Mouse (Mus musculus) retina, adult 2 months (tissue): ENCODE measurements around the gene H2-Ke6.
A peak's percentile ranks its signal among the peaks of the same experiment; 100 is the strongest.
"Not testable (repeated sequence)": the region's sequence is repeated elsewhere in the genome, so short reads cannot be mapped to it uniquely, and the experiment has no call there.

Source experiments
- DNase-seq: peaks from one replicate; pipeline ENCODE4 v3.0.0-alpha.2; 2012; ENCODE audit warnings: low read depth, low spot score

Gene H2-Ke6

DNA sequence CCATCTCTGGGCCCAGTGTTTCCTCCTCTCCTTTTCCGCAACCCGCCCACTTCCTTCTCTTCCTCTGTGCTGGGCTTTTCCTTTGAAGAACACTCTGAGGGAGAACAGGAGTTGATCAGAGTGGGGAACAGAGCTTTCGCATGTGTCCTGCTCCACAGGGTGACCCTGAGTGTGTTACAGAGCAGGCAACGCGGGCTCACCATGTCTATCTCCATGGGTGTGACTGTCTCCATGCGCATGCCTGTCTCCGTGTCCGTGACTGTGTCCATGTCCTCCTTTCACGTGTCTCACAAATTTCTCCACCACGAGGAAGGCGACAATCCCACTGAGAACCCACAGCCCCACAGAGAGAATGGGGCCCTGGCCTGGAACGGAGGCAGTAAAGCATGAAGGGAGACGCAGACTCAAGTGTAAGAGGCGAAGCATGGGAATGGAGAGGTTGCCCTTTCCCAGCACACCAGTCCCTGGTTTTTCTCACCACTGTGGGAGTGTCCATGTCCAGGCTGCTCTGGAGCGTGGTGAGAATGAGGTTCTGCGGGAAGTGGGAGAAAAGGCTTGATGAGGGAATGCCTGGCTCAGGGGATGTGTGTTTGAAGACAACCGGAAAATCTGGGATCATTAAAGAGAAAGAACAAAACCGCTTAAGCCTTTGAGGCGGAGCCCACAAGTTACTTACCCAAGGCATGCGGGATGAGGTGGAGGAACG is 2.2 kb upstream of the H2-Ke6 start:
- no peak for DNase-seq

DNA sequence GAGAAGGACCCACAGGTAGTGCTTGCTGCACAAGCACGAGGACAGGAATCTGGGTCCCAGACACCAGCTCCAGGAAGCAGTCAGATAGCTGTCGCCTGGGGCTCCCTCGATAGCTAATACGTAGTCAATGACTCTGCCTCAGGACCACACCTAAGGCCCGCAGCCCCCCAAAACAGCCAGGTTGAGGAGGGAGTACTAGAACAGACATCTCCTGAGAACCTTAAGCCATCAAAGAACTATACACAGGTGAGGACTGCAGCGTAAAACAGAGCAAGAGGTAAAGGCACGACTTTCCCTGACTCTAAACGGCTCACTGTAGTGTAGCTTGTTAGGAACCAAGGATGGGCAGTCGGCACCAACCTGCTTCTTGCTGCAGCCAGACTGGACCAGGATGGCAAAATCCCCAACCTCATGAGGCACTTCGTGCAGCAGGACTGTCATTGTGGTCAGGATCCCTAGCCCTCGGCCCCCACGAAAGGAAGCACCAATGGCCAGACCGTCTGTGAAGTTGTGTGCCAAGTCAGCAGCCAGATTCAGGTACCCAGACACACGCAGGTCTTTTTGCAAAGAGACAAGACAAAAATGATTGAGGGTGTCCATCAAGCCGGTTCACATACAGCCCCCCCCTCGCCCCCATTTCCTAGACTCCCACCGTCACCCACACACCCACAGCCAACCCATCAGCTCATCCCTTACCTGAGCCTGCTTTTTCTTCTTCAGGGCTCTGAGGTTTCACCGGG is 1.5 kb upstream of the H2-Ke6 start:
- no peak for DNase-seq

DNA sequence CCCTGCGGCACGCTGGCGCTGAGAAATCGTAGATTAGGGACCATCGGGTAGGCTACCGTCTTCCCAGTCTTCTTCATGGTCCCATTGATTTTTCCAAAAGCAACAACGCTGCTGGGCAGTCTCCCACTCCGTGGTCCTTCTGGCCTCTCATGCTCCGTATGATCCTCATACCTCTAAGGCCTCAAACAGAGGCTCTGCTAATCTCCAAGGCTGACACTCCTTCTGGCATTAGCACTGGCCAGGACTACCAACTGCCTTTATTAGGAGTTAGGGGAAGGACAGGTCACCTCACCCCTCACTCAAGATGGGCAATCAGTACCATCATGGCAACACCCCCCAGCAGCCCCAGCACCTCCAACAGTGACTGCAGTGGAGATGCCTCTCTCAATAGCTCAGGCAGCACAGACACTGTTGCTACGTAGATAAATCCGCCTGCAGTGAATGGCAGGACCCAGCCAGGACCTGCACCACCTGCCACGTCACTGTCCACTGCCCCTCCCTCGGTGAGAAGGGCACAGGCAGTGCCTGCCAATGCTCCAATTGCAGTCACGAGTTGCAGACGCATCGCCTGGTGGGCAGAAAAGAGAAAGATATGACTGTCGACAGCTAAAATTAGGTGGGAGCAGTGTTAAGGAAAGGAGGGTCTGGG is 765 bp upstream of the H2-Ke6 start:
- DNase-seq, result no peak

DNA sequence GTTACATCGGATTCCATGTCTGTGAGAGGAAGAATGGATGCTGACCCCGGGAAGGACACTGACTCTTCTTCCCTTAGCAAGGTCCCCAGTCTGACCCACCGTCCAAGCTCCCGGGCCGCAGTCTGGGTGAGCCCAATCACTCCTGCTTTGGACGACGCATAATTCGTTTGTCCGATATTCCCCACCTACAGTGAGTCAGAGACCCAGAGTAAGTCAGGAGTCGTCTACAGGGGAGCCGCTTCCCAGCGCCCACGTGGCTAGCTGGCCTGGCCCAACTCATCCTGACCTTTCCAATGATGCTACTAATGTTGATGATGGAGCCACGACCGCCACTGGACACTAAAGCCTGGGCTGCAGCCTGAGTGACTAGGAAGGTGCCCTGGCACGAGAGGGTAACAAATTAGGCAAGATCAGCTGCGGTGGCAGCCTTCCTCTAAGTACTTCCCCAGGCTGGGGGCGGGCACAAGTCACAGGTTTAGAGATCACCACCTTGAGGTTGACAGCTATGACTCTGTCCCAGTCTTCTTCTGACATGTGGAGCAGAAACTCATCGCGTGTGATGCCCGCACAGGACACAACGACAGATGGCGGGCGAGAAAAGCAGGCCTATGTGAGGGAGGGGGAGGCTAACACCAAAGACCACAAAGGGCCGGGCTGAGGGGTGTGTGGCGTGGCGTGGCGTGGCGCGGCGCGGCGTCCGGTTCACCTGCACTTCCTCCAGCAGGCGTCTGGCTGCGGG is 774 bp downstream of the H2-Ke6 start:
- DNase-seq, result no peak

DNA sequence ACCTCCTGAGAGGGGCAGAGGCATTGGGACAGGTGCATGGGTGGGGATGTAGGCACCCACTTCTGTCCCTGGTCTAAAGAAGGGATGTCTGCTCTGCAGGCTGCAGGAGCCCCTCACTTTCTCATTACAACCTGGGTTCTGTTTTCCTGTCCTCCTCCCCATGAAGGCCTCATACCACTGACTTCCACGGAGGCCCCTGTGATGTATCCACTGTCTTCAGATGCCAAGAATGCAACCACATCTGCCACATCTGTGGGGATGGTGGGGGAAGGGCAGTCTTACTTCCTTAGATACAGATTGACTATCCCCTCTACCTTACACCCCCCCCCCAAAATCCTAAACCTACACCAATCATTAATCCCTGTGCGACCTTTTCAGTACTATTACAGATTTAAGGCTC is 1.6 kb downstream of the H2-Ke6 start:
- DNase-seq, result no peak

DNA sequence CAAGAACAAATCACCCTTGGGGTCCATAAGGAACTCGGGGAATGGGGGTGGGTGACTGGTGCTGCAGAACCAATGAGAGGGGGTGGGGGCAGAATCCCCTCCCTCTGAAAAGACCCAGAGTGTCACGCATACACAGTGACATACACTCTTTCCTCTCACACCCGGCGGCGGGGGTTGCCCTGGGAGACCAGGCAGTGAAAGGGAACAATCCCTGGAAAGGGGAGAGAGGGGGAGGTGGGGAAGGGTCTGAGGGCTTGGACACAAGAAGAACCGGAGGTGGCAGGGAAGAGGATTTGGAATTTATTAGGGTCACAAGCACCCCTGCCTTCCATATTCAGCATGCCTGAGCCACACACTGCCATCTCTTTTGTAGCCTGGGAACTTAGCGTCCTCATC is 2.1 kb downstream of the H2-Ke6 start:
- no peak for DNase-seq

DNA sequence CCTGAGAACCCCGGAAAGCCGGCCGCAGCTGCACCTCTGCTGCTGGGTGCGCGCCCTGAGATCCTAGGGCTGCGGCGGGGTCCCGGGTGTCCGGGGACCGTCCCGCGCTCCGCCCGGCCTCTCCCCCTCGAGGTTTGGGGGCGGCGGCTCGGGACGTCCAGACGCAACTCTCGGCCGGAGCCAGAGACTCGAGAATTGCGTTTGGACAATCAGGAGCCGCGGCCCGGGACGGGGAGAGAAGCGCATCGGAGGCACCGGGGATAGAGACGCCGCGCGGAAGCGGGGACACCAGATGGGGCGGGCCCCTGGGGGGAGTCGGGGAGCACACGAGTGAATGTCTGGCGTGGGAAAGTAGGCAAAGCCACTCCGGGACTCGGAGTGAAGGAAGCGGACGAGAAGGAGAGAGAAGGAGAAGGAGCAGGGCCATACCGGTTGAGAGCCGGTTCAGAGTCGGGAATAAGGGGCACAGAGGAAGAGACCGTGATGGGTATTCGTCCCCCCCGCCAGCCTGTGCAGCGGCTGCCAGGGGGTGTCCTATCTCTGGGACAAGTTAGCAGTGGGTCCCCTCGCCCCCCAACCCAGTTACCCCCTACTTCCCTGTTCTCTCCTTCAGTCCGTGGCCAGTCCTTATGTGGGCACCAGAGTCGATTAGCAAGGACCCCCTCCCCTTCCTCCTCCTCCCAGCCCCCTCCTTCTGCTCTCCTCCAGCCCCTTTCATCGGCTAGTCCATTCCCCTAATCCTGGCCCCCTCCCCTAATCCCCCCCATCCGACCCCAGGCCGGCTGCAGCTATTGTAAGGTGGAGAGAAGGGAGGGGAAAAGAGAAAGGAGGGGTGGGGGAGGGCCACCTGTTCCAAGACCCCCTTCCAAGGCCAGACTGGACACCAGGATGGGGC is 2.8 kb downstream of the H2-Ke6 start:
- DNase-seq, result no peak

DNA sequence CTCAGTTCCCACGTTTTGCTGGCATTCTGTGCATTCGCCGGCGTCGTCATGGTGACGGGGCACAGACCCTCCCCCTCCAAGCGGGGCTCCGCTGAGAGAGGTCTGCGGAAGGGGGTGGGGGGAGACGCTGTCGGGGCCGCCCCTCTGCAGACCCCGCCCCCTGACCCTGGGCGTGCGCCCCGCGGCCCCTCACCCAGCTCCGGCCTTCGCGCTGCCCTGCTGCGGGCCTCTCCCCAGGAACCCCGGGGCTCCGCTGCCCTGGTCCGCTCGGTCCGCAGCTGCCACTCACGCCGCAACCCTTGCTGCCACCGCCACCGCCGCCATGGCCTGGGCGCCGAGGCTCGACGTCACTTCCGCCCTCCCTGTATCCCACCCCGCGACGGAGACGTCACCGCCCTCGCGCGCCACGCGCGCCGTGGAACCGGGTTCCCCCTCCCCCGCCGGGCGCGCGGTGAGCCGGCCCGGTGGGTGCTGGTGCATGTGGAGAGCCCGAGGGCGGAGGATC is 3.5 kb downstream of the H2-Ke6 start, which contains the start of gene Ring1:
Gene Ring1 (minus strand): TSS at position 364 of the 505 bp plus-strand sequence.
- peak; percentile 79 for DNase-seq

DNA sequence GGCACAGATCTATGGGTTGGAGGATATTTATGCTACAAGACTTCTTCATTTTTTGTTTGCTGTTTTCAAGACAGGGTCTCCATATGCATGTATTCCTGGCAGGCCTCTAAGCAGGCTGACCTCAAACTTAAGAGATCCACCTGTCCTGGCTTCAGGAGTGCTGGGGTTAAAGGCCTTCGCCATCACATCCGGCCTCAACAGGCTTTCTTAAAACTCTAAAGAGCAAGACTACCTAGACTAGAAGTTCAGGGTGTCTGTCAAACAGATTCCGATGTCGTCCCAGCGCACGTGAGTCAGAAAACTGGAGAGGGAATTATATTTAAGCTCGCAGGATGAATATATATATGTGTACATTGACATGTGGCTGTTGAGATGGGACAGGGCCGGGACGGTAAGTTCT is 4.2 kb downstream of the H2-Ke6 start:
- DNase-seq, result no peak

DNA sequence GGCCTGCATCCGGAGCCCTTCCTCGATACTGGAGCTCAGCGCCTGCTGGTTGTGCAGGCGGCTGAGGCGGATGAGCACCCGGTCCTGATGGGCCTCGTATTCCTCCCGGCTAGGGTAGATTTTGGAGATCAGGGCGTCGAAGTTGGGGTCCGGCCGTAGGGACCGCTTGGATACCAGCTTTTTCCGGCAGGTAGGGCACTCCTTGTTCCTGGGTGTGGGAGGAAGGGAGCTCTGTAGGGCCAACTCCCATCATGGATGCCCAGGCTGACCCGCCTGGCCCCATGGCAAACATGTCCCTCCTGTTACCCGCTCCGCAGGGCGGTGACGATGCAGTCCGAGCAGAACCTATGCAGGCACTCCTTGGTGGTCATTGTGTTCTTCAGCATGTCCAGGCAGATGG is 4.9 kb downstream of the H2-Ke6 start:
- DNase-seq, result no peak

DNA sequence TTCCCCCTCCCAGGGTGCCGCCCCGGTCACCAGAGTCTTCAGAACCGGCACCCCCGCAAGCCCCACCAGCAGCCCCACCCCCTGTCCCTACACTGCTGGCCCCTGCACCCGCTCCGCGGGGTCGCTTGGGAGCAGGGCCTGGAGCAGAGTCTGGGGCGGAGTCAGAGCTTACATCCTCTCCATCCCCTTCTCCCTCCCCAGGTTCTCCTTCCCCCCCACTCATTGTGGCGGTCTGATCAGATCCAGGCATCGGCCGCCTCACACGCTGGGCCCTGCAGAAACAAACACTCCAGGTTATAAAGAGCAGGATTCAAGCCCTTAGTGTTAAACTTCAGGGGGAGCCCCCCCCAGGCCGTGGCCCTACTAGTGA is 5.5 kb downstream of the H2-Ke6 start:
- DNase-seq, result no peak

DNA sequence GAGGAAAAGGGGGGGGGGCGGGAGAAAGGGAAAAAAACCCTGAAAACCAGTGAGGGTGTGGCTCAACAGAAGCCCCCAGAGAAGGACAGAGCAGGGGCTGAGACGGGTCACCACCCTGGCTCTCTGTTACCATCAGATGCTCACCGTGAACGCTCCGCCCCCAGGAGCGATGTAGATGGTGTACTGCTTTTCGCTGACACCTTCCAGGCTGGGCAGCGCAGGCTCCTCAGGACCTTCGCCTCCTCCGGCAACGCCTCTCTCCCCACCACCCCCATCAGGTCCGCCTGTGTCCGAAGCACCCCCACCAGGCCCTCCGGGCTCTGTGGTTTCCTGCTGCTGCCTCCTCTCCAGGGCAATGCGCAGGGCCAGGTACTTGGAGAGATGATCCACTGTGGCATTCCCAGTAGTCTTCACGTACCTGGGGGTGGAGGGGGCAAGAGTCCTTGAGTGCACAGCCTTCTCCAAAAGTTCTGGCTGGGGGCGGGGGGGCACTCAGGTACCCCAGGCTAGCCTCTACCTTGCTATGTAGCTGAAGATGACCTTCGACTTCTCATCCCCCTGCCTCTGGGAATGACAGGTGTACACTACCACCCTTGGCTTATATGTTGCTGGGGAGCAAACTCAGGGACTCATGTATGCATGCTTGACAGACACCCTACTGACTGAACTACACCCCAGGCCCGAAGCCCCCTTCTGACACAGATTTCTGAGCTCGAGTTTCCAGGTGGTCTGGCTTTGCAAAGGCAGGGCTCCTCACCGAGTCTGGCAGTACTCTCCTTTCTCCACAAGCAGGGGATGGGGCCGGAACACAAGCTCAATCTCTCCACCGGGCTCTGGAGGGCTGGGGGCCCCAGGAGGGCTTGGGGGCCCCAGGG is 6.1 kb downstream of the H2-Ke6 start:
- no peak for DNase-seq

DNA sequence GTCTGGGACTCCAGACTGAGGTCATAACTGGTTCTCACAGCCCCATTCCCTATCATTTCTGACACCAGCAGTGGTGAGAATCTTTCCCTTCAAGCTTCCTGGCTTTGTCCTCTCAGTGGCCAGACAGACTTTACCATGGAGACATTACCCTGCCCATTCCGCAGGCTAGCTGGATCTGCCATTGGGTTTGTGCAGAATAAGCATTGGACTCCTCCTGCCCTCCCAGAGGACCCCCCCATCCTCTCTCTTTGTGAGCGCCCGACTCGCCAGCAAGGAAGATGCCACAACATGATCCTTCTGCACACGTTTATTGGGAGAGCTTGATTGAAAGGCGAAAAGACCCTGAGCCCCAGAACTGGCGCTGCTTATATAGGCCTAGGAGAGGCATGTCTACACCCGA is 14.4 kb downstream of the H2-Ke6 start:
- no peak for DNase-seq

DNA sequence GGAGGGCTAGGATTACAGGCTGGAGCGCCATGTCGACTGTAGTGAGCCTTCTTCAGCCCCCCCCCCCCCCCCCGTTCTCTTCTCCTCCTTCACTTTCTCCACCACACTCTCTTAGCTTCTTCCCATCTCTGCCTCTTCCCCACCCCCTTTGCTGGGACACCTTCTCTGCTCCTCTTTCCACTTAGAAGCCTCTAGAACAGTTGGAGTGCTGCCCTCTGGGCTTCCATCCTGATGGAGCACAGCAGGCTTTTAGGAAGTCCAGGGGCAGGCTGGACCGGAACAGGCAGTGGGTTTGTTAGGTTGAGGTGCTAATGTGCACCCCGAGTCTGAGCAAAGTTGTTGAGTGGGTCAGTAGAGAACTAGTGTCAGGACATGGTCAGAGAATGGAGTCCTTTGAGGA is 17.7 kb downstream of the H2-Ke6 start:
- no peak for DNase-seq

DNA sequence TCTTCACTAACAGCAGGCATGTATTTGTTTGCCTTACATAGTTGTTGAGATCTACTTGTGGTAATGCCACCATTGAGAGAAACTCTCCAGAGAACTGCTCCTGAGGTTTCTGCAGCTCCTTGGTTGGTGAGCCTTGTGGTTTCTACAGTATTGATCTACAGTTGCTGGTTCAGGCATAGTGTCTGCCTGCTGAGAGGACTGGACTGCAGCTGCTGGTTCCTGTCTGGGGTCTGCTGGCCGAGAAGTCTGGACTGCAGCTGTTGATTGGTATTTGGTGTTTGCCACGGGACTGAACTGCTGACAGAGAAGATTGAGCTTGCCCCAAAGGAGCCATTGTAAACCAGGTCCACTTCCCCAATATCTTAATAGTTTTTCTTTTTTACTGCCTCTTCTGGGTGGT is 21.3 kb downstream of the H2-Ke6 start:
- DNase-seq, result no peak

DNA sequence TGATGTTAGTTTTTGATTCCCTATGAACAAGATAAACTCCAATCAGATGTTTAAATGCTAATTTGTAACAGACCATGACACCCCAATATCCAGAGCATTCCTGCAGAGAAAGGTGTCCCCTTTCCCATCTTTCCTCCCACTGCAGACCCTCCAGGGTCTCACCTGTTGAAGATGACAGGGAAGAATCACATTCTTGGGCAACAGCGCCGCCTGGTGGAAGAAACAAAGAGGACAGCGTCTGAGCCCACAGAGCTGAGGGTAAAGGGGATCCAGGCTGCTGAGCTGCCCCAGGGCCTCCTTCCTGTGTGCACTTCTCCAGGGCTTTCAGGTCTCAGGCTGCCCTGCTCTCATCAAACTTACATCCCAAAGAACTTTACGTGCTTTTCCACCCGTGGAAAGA is 24.4 kb downstream of the H2-Ke6 start:
- DNase-seq, result no peak

DNA sequence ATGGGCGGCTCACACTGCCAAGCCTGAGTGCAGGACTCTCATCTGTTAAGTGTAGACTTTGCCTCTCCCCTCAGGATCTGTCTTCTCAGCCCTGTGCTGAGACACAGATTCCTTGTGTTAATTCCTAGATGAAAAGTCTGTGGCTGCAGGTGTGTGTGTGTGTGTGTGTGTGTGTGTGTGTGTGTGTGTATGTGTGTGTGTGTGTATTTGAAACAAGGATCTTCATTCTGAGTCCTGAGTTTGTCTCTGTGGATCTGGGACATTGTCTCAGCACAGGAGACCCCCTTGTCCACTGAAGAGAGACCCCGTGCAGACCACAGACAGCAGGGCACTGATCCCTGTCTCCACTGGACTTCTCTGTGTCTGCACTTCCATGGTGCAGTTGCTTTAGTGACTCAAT is 27.1 kb downstream of the H2-Ke6 start:
- not testable (repeated sequence) for DNase-seq

DNA sequence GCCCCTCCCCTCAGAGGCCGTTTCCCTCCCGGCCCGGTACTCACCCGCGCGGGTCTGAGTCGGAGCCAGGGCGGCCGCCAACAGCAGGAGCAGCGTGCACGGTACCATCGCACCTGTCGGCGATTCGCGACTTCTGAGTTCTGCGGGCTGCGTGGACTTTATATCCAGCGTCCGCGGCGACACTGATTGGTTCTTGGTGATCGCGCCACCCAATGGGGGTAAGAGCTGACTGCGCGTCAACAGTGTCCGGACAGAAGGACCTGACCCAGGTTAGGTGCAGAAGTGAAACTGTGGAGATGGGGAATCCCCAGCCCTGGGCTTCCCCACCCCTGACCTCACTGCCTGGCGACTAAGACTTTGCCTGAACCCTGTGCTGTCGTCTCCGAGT is 27.7 kb downstream of the H2-Ke6 start, which contains the start of gene H2-K1:
Gene H2-K1 (minus strand): TSS at position 198 of the 388 bp plus-strand sequence.
- no peak for DNase-seq

DNA sequence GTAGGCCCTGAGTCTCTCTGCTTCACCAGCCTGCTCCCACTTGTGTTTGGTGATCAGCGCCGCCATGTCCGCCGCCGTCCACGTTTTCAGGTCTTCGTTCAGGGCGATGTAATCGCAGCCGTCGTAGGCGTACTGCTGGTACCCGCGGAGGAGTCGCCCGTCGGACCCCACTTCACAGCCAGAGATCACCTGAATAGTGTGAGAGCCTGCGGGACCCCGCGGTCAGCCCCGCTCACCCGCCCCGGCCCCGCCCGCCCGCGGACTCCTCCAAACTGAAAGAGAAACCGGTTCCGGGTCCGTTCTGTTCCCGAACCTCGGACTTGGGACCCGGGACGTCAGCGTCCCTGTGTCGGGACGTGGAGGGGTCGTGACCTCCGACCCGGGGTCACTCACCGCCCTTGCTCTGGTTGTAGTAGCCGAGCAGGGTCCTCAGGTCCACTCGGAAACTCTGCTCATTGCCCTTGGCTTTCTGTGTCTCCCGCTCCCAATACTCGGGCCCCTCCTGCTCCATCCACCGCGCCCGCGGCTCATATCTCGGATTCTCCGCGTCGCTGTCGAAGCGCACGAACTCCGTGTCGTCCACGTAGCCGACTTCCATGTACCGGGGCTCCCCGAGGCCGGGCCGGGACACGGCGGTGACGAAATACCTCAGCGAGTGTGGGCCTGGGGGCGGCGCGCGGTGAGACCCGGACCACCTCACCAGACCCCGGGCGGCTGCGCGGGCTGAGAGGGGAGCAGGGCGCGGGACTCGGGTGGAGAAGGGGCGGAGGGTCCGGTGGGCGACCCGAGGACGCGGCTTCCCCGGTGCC is 28.3 kb downstream of the H2-Ke6 start:
- DNase-seq, result no peak
